Mouse (Mus musculus): ENCODE data around the gene Mthfd1l. TPM values are rescaled to one million over a fixed set of nuclear protein-coding genes. Genes with fewer than 3 reads are reported as not detected.

Gene Mthfd1l
- polyA plus RNA-seq, 1 experiment from 2014 or later: 13.0 TPM

- peaks cover 55% of the 10 kb centered on the region for H3K36me3 ChIP-seq
- no peaks in the 10 kb centered on the region for H3K9me3 ChIP-seq
- 91% methylated on average over 5 of the region's 5 CpGs for WGBS
- H3K27ac ChIP-seq (replicated peaks): no peak overlapping the region
- H3K4me1 ChIP-seq: peaks cover 34% of the 10 kb centered on the region
- H3K9ac ChIP-seq: no peak overlapping the region
- no peak overlapping the region for H3K4me2 ChIP-seq
- no peaks in the 10 kb centered on the region for H3K27me3 ChIP-seq (replicated peaks)
- H3K4me3 ChIP-seq: no peak overlapping the region
- no peak for ATAC-seq (ENCODE audit: extremely low read depth, insufficient number of reproducible peaks, low FRiP score, low TSS enrichment)
Measured at GRCm38 (mm10) chr10:3978792-3979488, 6.0 kb downstream of the Mthfd1l start.

GRCm38 (mm10) chr10:3980231-3980630 is 7.3 kb downstream of the Mthfd1l start:
- Histone ChIP-seq H3K36me3 (peaks cover 66% of the 10 kb centered on the region), H3K9ac (no peak overlapping the region), H3K4me2 (no peak overlapping the region), H3K27me3 (replicated peaks) (no peaks in the 10 kb centered on the region), H3K4me1 (peaks cover 21% of the 10 kb centered on the region), H3K27ac (replicated peaks) (no peak overlapping the region), H3K9me3 (no peaks in the 10 kb centered on the region), H3K4me3 (no peak overlapping the region)
- 71% methylated on average over 4 of the region's 4 CpGs for WGBS
- ATAC-seq (ENCODE audit: extremely low read depth, insufficient number of reproducible peaks, low FRiP score, low TSS enrichment): no peak

- no peak overlapping the region for H3K4me2 ChIP-seq
- H3K27ac ChIP-seq (replicated peaks): no peak overlapping the region
- H3K36me3 ChIP-seq: peaks cover 63% of the 10 kb centered on the region
- H3K27me3 ChIP-seq (replicated peaks): no peaks in the 10 kb centered on the region
- no peak overlapping the region for H3K4me3 ChIP-seq
- no peaks in the 10 kb centered on the region for H3K9me3 ChIP-seq
- no peak for ATAC-seq (ENCODE audit: extremely low read depth, insufficient number of reproducible peaks, low FRiP score, low TSS enrichment)
- H3K9ac ChIP-seq: no peak overlapping the region
- H3K4me1 ChIP-seq: no peaks in the 10 kb centered on the region
- WGBS: 92% methylated on average over 6 of the region's 6 CpGs
Measured at GRCm38 (mm10) chr10:3990295-3990883, 17.5 kb downstream of the Mthfd1l start.

- H3K4me2 ChIP-seq: no peak overlapping the region
- H3K9me3 ChIP-seq: no peaks in the 10 kb centered on the region
- no peak overlapping the region for H3K27ac ChIP-seq (replicated peaks)
- no peaks in the 10 kb centered on the region for H3K27me3 ChIP-seq (replicated peaks)
- no peak overlapping the region for H3K9ac ChIP-seq
- H3K36me3 ChIP-seq: peaks cover 67% of the 10 kb centered on the region
- no peak for ATAC-seq (ENCODE audit: extremely low read depth, insufficient number of reproducible peaks, low FRiP score, low TSS enrichment)
- WGBS: 77% methylated on average over 8 of the region's 8 CpGs
- H3K4me1 ChIP-seq: no peaks in the 10 kb centered on the region
- no peak overlapping the region for H3K4me3 ChIP-seq
Measured at GRCm38 (mm10) chr10:3993365-3994102, 20.6 kb downstream of the Mthfd1l start.

GRCm38 (mm10) chr10:3995277-3995676 is 22.4 kb downstream of the Mthfd1l start:
- Histone ChIP-seq H3K36me3 (peaks cover 61% of the 10 kb centered on the region), H3K9me3 (no peaks in the 10 kb centered on the region), H3K4me3 (no peak overlapping the region), H3K27me3 (replicated peaks) (no peaks in the 10 kb centered on the region), H3K27ac (replicated peaks) (no peak overlapping the region), H3K4me1 (no peaks in the 10 kb centered on the region), H3K4me2 (no peak overlapping the region), H3K9ac (no peak overlapping the region)
- 80% methylated on average over 4 of the region's 4 CpGs for WGBS
- no peak for ATAC-seq (ENCODE audit: extremely low read depth, insufficient number of reproducible peaks, low FRiP score, low TSS enrichment)

GRCm38 (mm10) chr10:3996170-3996876 is 23.4 kb downstream of the Mthfd1l start:
- Histone ChIP-seq H3K27ac (replicated peaks) (no peak overlapping the region), H3K36me3 (peaks cover 55% of the 10 kb centered on the region), H3K4me1 (no peaks in the 10 kb centered on the region), H3K9ac (no peak overlapping the region), H3K27me3 (replicated peaks) (no peaks in the 10 kb centered on the region), H3K4me2 (no peak overlapping the region), H3K4me3 (no peak overlapping the region), H3K9me3 (no peaks in the 10 kb centered on the region)
- 49% methylated on average over 15 of the region's 15 CpGs for WGBS
- no peak for ATAC-seq (ENCODE audit: extremely low read depth, insufficient number of reproducible peaks, low FRiP score, low TSS enrichment)

- H3K4me1 ChIP-seq: no peaks in the 10 kb centered on the region
- no peak for ATAC-seq (ENCODE audit: extremely low read depth, insufficient number of reproducible peaks, low FRiP score, low TSS enrichment)
- peaks cover 39% of the 10 kb centered on the region for H3K36me3 ChIP-seq
- H3K27ac ChIP-seq (replicated peaks): no peak overlapping the region
- 86% methylated on average over 7 of the region's 7 CpGs for WGBS
- H3K9me3 ChIP-seq: no peaks in the 10 kb centered on the region
- H3K9ac ChIP-seq: no peak overlapping the region
- H3K27me3 ChIP-seq (replicated peaks): no peaks in the 10 kb centered on the region
- no peak overlapping the region for H3K4me3 ChIP-seq
- H3K4me2 ChIP-seq: no peak overlapping the region
Measured at GRCm38 (mm10) chr10:3997851-3998426, 25.0 kb downstream of the Mthfd1l start.

GRCm38 (mm10) chr10:4002711-4003110 is 29.8 kb downstream of the Mthfd1l start:
- Histone ChIP-seq H3K4me1 (peaks cover 5% of the 10 kb centered on the region; the same call in 1 of the 2 replicates), H3K36me3 (peaks cover 16% of the 10 kb centered on the region), H3K27ac (replicated peaks) (no peak overlapping the region), H3K9ac (no peak overlapping the region), H3K9me3 (no peaks in the 10 kb centered on the region), H3K4me2 (no peak overlapping the region), H3K27me3 (replicated peaks) (no peaks in the 10 kb centered on the region), H3K4me3 (no peak overlapping the region)
- no peak for ATAC-seq (ENCODE audit: extremely low read depth, insufficient number of reproducible peaks, low FRiP score, low TSS enrichment)
- 88% methylated on average over 5 of the region's 5 CpGs for WGBS

- Histone ChIP-seq H3K9ac (no peak overlapping the region), H3K27me3 (replicated peaks) (no peaks in the 10 kb centered on the region), H3K27ac (replicated peaks) (peak overlapping the region; percentile 46), H3K36me3 (peaks cover 19% of the 10 kb centered on the region), H3K4me1 (peaks cover 5% of the 10 kb centered on the region; the same call in 1 of the 2 replicates), H3K9me3 (no peaks in the 10 kb centered on the region), H3K4me3 (no peak overlapping the region), H3K4me2 (no peak overlapping the region)
- ATAC-seq (ENCODE audit: extremely low read depth, insufficient number of reproducible peaks, low FRiP score, low TSS enrichment): no peak
- 67% methylated on average over 7 of the region's 7 CpGs for WGBS
Measured at GRCm38 (mm10) chr10:4005191-4005590, 32.3 kb downstream of the Mthfd1l start.

- Histone ChIP-seq H3K9me3 (no peaks in the 10 kb centered on the region), H3K27me3 (replicated peaks) (no peaks in the 10 kb centered on the region), H3K4me1 (peaks cover 5% of the 10 kb centered on the region; the same call in 1 of the 2 replicates), H3K36me3 (peaks cover 15% of the 10 kb centered on the region), H3K27ac (replicated peaks) (peak overlapping the region; percentile 67), H3K9ac (no peak overlapping the region), H3K4me3 (no peak overlapping the region), H3K4me2 (no peak overlapping the region)
- no peak for ATAC-seq (ENCODE audit: extremely low read depth, insufficient number of reproducible peaks, low FRiP score, low TSS enrichment)
- 55% methylated on average over 7 of the region's 7 CpGs for WGBS
Measured at GRCm38 (mm10) chr10:4006296-4007015, 33.5 kb downstream of the Mthfd1l start.

Measured in heart, embryonic 13.5 days (tissue).